Mouse (Mus musculus): Measurements from ENCODE around the gene Rnf157. TPM values are rescaled to one million over a fixed set of nuclear protein-coding genes. Genes with fewer than 3 reads are reported as not detected.

Gene Rnf157
- polyA plus RNA-seq, 1 experiment from 2014 or later: 1.5 TPM

- Histone ChIP-seq H3K27ac (ENCODE audit: low read depth) (no peak overlapping the region), H3K9me3 (ENCODE audit: low read length) (no peaks in the 10 kb centered on the region), H3K4me1 (ENCODE audit: insufficient read depth) (peaks cover 36% of the 10 kb centered on the region), H3K9ac (replicated peaks) (0 out of 2 replicates have a peak overlapping the region, but pooled peaks have one; percentile 22), H3K4me2 (ENCODE audit: low read depth, low read length) (peak overlapping the region; percentile 40), H3K4me3 (ENCODE audit: low read depth, low read length) (peak overlapping the region; percentile 72), H3K36me3 (replicated peaks; ENCODE audit: insufficient read depth, low read length) (no peaks in the 10 kb centered on the region), H3K27me3 (ENCODE audit: insufficient read depth, low read length) (peaks cover 26% of the 10 kb centered on the region)
- TF ChIP-seq CTCF (IDR thresholded peaks at IDR 0.05; ENCODE audit: low read depth): no peak
- ATAC-seq (no peak), DNase-seq (no peak)
- WGBS (ENCODE audit: insufficient replicate concordance): 26% methylated on average over 31 of the region's 31 CpGs
Measured at GRCm38 (mm10) chr11:116333526-116334416, 79.1 kb downstream of the Rnf157 start.

- H3K4me3 ChIP-seq (ENCODE audit: low read depth, low read length): no peak overlapping the region
- no peak overlapping the region for H3K4me2 ChIP-seq (ENCODE audit: low read depth, low read length)
- no peaks in the 10 kb centered on the region for H3K36me3 ChIP-seq (replicated peaks; ENCODE audit: insufficient read depth, low read length)
- no peaks in the 10 kb centered on the region for H3K9me3 ChIP-seq (ENCODE audit: low read length)
- H3K27ac ChIP-seq (ENCODE audit: low read depth): no peak overlapping the region
- DNase-seq (no peak), ATAC-seq (no peak)
- TF ChIP-seq CTCF (IDR thresholded peaks at IDR 0.05; ENCODE audit: low read depth): no peak
- no peak for TF ChIP-seq EP300 (IDR thresholded peaks at IDR 0.05; ENCODE audit: low read depth)
- WGBS (ENCODE audit: insufficient replicate concordance): 52% methylated on average over 3 of the region's 3 CpGs
- H3K4me1 ChIP-seq (ENCODE audit: insufficient read depth): peaks cover 36% of the 10 kb centered on the region
- H3K9ac ChIP-seq (replicated peaks): no peak overlapping the region
- peaks cover 26% of the 10 kb centered on the region for H3K27me3 ChIP-seq (ENCODE audit: insufficient read depth, low read length)
Measured at GRCm38 (mm10) chr11:116332983-116333270, 79.9 kb downstream of the Rnf157 start.

GRCm38 (mm10) chr11:116332232-116332982, 80.4 kb downstream of the Rnf157 start:
- ATAC-seq: no peak
- peaks cover 32% of the 10 kb centered on the region for H3K4me1 ChIP-seq (ENCODE audit: insufficient read depth)
- H3K27ac ChIP-seq (ENCODE audit: low read depth): no peak overlapping the region
- peaks cover 26% of the 10 kb centered on the region for H3K27me3 ChIP-seq (ENCODE audit: insufficient read depth, low read length)
- WGBS (ENCODE audit: insufficient replicate concordance): 59% methylated on average over 15 of the region's 19 CpGs
- H3K9me3 ChIP-seq (ENCODE audit: low read length): no peaks in the 10 kb centered on the region
- H3K36me3 ChIP-seq (replicated peaks; ENCODE audit: insufficient read depth, low read length): no peaks in the 10 kb centered on the region
- H3K9ac ChIP-seq (replicated peaks): no peak overlapping the region
- DNase-seq: no peak
- no peak overlapping the region for H3K4me3 ChIP-seq (ENCODE audit: low read depth, low read length)
- H3K4me2 ChIP-seq (ENCODE audit: low read depth, low read length): no peak overlapping the region
- TF ChIP-seq EP300 (IDR thresholded peaks at IDR 0.05; ENCODE audit: low read depth): no peak

GRCm38 (mm10) chr11:116330211-116330518, 82.7 kb downstream of the Rnf157 start:
- DNase-seq (no peak), ATAC-seq (no peak)

GRCm38 (mm10) chr11:116329314-116330210, 83.3 kb downstream of the Rnf157 start:
- no peak overlapping the region for H3K4me2 ChIP-seq (ENCODE audit: low read depth, low read length)
- 70% methylated on average over 18 of the region's 18 CpGs for WGBS (ENCODE audit: insufficient replicate concordance)
- no peak overlapping the region for H3K4me3 ChIP-seq (ENCODE audit: low read depth, low read length)
- no peak for DNase-seq
- no peak overlapping the region for H3K27ac ChIP-seq (ENCODE audit: low read depth)
- H3K9ac ChIP-seq (replicated peaks): no peak overlapping the region
- H3K36me3 ChIP-seq (replicated peaks; ENCODE audit: insufficient read depth, low read length): no peaks in the 10 kb centered on the region
- H3K9me3 ChIP-seq (ENCODE audit: low read length): no peaks in the 10 kb centered on the region
- peaks cover 15% of the 10 kb centered on the region for H3K27me3 ChIP-seq (ENCODE audit: insufficient read depth, low read length)
- H3K4me1 ChIP-seq (ENCODE audit: insufficient read depth): peaks cover 19% of the 10 kb centered on the region
- no peak for ATAC-seq
- TF ChIP-seq CTCF (IDR thresholded peaks at IDR 0.05; ENCODE audit: low read depth) (no peak), EP300 (IDR thresholded peaks at IDR 0.05; ENCODE audit: low read depth) (no peak)

More at GRCm38 (mm10) chr11:116330211-116330518, 82.7 kb downstream of the Rnf157 start:
- Histone ChIP-seq H3K4me2 (ENCODE audit: low read depth, low read length) (no peak overlapping the region), H3K36me3 (replicated peaks; ENCODE audit: insufficient read depth, low read length) (no peaks in the 10 kb centered on the region), H3K9me3 (ENCODE audit: low read length) (no peaks in the 10 kb centered on the region), H3K27ac (ENCODE audit: low read depth) (no peak overlapping the region), H3K9ac (replicated peaks) (no peak overlapping the region), H3K4me1 (ENCODE audit: insufficient read depth) (peaks cover 24% of the 10 kb centered on the region), H3K4me3 (ENCODE audit: low read depth, low read length) (no peak overlapping the region), H3K27me3 (ENCODE audit: insufficient read depth, low read length) (peaks cover 21% of the 10 kb centered on the region)
- TF ChIP-seq CTCF (IDR thresholded peaks at IDR 0.05; ENCODE audit: low read depth) (no peak), EP300 (IDR thresholded peaks at IDR 0.05; ENCODE audit: low read depth) (no peak)
- 69% methylated on average over 7 of the region's 7 CpGs for WGBS (ENCODE audit: insufficient replicate concordance)

Data from liver, postnatal 0 days (tissue).